Mouse (Mus musculus): ENCODE measurements at regions not wholly inside any gene's neighbourhood (a gene's known extent, or its start where the extent isn't known, plus 50 kb on each side); places are given as distances from the start of the nearest gene placed in this dataset.

- Histone ChIP-seq H3K36me3 (ENCODE audit: control insufficient read depth, insufficient read depth, low read length) (no peaks in the 10 kb centered on the region), H3K4me3 (ENCODE audit: low read depth, low read length) (peak overlapping the region; percentile 14), H3K9me3 (replicated peaks; ENCODE audit: control insufficient read depth, low read length) (no peaks in the 10 kb centered on the region), H3K4me2 (ENCODE audit: low read length) (peak overlapping the region; percentile 50), H3K4me1 (ENCODE audit: control insufficient read depth, insufficient read depth, low read length) (peaks cover 2% of the 10 kb centered on the region; the same call in 1 of the 2 replicates), H3K27me3 (replicated peaks; ENCODE audit: control insufficient read depth, insufficient read depth, low read length) (no peaks in the 10 kb centered on the region), H3K9ac (ENCODE audit: low read length) (peak overlapping the region; percentile 59), H3K27ac (ENCODE audit: low read depth, low read length) (no peak overlapping the region)
- WGBS: 35% methylated on average over 18 of the region's 18 CpGs
- ATAC-seq: peak; percentile 87
- peak; percentile 93 for DNase-seq (ENCODE audit: low spot score)
Measured at GRCm38 (mm10) chr9:31559506-31560225, 95.4 kb upstream of the Tmem45b start.

GRCm38 (mm10) chr9:31543691-31544052, 79.4 kb upstream of the Tmem45b start:
- no peak for ATAC-seq

GRCm38 (mm10) chr9:31542909-31543690, 78.8 kb upstream of the Tmem45b start:
- Histone ChIP-seq H3K4me2 (ENCODE audit: low read length) (no peak overlapping the region), H3K36me3 (ENCODE audit: control insufficient read depth, insufficient read depth, low read length) (no peaks in the 10 kb centered on the region), H3K4me1 (ENCODE audit: control insufficient read depth, insufficient read depth, low read length) (no peaks in the 10 kb centered on the region), H3K9ac (ENCODE audit: low read length) (no peak overlapping the region), H3K4me3 (ENCODE audit: low read depth, low read length) (no peak overlapping the region), H3K27me3 (replicated peaks; ENCODE audit: control insufficient read depth, insufficient read depth, low read length) (no peaks in the 10 kb centered on the region), H3K9me3 (replicated peaks; ENCODE audit: control insufficient read depth, low read length) (no peaks in the 10 kb centered on the region), H3K27ac (ENCODE audit: low read depth, low read length) (no peak overlapping the region)
- peak; percentile 92 for DNase-seq (ENCODE audit: low spot score)
- ATAC-seq: peak; percentile 80
- 12% methylated on average over 13 of the region's 13 CpGs for WGBS

More at GRCm38 (mm10) chr9:31543691-31544052, 79.4 kb upstream of the Tmem45b start:
- H3K27me3 ChIP-seq (replicated peaks; ENCODE audit: control insufficient read depth, insufficient read depth, low read length): no peaks in the 10 kb centered on the region
- 79% methylated on average over 6 of the region's 6 CpGs for WGBS
- no peaks in the 10 kb centered on the region for H3K4me1 ChIP-seq (ENCODE audit: control insufficient read depth, insufficient read depth, low read length)
- no peak overlapping the region for H3K9ac ChIP-seq (ENCODE audit: low read length)
- H3K27ac ChIP-seq (ENCODE audit: low read depth, low read length): no peak overlapping the region
- H3K9me3 ChIP-seq (replicated peaks; ENCODE audit: control insufficient read depth, low read length): no peaks in the 10 kb centered on the region
- H3K36me3 ChIP-seq (ENCODE audit: control insufficient read depth, insufficient read depth, low read length): no peaks in the 10 kb centered on the region
- H3K4me2 ChIP-seq (ENCODE audit: low read length): no peak overlapping the region
- H3K4me3 ChIP-seq (ENCODE audit: low read depth, low read length): no peak overlapping the region
- DNase-seq (ENCODE audit: low spot score): no peak

- Histone ChIP-seq H3K4me1 (ENCODE audit: control insufficient read depth, insufficient read depth, low read length) (no peaks in the 10 kb centered on the region), H3K9ac (ENCODE audit: low read length) (no peak overlapping the region), H3K36me3 (ENCODE audit: control insufficient read depth, insufficient read depth, low read length) (no peaks in the 10 kb centered on the region), H3K4me3 (ENCODE audit: low read depth, low read length) (no peak overlapping the region), H3K27me3 (replicated peaks; ENCODE audit: control insufficient read depth, insufficient read depth, low read length) (no peaks in the 10 kb centered on the region), H3K27ac (ENCODE audit: low read depth, low read length) (no peak overlapping the region), H3K9me3 (replicated peaks; ENCODE audit: control insufficient read depth, low read length) (no peaks in the 10 kb centered on the region), H3K4me2 (ENCODE audit: low read length) (no peak overlapping the region)
- no peak for DNase-seq (ENCODE audit: low spot score)
- WGBS: 65% methylated on average over 5 of the region's 5 CpGs
- no peak for ATAC-seq
Measured at GRCm38 (mm10) chr9:31541615-31542191, 77.4 kb upstream of the Tmem45b start.

- H3K4me1 ChIP-seq (ENCODE audit: control insufficient read depth, insufficient read depth, low read length): no peaks in the 10 kb centered on the region
- no peak overlapping the region for H3K4me3 ChIP-seq (ENCODE audit: low read depth, low read length)
- WGBS: 88% methylated on average over 11 of the region's 11 CpGs
- H3K36me3 ChIP-seq (ENCODE audit: control insufficient read depth, insufficient read depth, low read length): no peaks in the 10 kb centered on the region
- H3K9ac ChIP-seq (ENCODE audit: low read length): no peak overlapping the region
- no peak for DNase-seq (ENCODE audit: low spot score)
- H3K27me3 ChIP-seq (replicated peaks; ENCODE audit: control insufficient read depth, insufficient read depth, low read length): no peaks in the 10 kb centered on the region
- ATAC-seq: no peak
- no peaks in the 10 kb centered on the region for H3K9me3 ChIP-seq (replicated peaks; ENCODE audit: control insufficient read depth, low read length)
- H3K4me2 ChIP-seq (ENCODE audit: low read length): no peak overlapping the region
- H3K27ac ChIP-seq (ENCODE audit: low read depth, low read length): no peak overlapping the region
Measured at GRCm38 (mm10) chr9:31538458-31539210, 74.4 kb upstream of the Tmem45b start.

GRCm38 (mm10) chr9:31529021-31529420, 64.8 kb upstream of the Tmem45b start:
- Histone ChIP-seq H3K36me3 (ENCODE audit: control insufficient read depth, insufficient read depth, low read length) (no peaks in the 10 kb centered on the region), H3K4me2 (ENCODE audit: low read length) (no peak overlapping the region), H3K9me3 (replicated peaks; ENCODE audit: control insufficient read depth, low read length) (no peaks in the 10 kb centered on the region), H3K4me1 (ENCODE audit: control insufficient read depth, insufficient read depth, low read length) (no peaks in the 10 kb centered on the region), H3K9ac (ENCODE audit: low read length) (no peak overlapping the region), H3K27ac (ENCODE audit: low read depth, low read length) (no peak overlapping the region), H3K4me3 (ENCODE audit: low read depth, low read length) (no peak overlapping the region), H3K27me3 (replicated peaks; ENCODE audit: control insufficient read depth, insufficient read depth, low read length) (no peaks in the 10 kb centered on the region)
- ATAC-seq: no peak
- 63% methylated on average over 6 of the region's 6 CpGs for WGBS
- no peak for DNase-seq (ENCODE audit: low spot score)

- ATAC-seq (no peak), DNase-seq (ENCODE audit: low spot score) (no peak)
- H3K4me1 ChIP-seq (ENCODE audit: control insufficient read depth, insufficient read depth, low read length): no peaks in the 10 kb centered on the region
- WGBS: 90% methylated on average over 2 of the region's 2 CpGs
- H3K9me3 ChIP-seq (replicated peaks; ENCODE audit: control insufficient read depth, low read length): no peaks in the 10 kb centered on the region
- no peak overlapping the region for H3K4me2 ChIP-seq (ENCODE audit: low read length)
- no peaks in the 10 kb centered on the region for H3K36me3 ChIP-seq (ENCODE audit: control insufficient read depth, insufficient read depth, low read length)
- H3K4me3 ChIP-seq (ENCODE audit: low read depth, low read length): no peak overlapping the region
- no peak overlapping the region for H3K27ac ChIP-seq (ENCODE audit: low read depth, low read length)
- H3K27me3 ChIP-seq (replicated peaks; ENCODE audit: control insufficient read depth, insufficient read depth, low read length): no peaks in the 10 kb centered on the region
- no peak overlapping the region for H3K9ac ChIP-seq (ENCODE audit: low read length)
Measured at GRCm38 (mm10) chr9:31527216-31527615, 63.0 kb upstream of the Tmem45b start.
